Mouse (Mus musculus): ENCODE measurements at regions not wholly inside any gene's neighbourhood (a gene's known extent, or its start where the extent isn't known, plus 50 kb on each side); places are given as distances from the start of the nearest gene placed in this dataset.

DNA sequence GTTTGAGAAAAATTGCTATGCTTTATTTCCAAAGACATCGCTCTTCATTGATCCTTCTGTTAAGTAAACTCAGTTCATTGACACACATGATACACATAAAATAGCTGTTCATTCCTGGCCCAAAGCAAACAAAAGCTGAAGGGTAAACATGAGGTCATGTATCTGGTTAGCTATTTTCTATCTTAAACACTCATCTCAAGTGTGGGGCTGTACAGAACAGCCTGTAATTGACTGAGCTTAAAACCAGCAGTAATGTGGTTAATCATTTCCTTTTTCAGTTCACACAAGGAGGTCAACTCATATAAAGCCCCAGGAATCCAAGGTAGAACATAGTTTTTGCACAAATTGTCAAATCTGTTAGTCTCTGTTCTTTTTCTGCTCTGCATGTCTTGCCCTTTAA lies 94.5 kb downstream of the Cldn17 start:
- TF ChIP-seq CTCF (IDR thresholded peaks at IDR 0.05), result no peak
- TF ChIP-seq POLR2A (IDR thresholded peaks at IDR 0.05; ENCODE audit: insufficient read depth, low read depth, low read length), result no peak
- no peak for TF ChIP-seq EP300 (IDR thresholded peaks at IDR 0.05; ENCODE audit: insufficient read depth, low read depth, low read length)
- Histone ChIP-seq H3K36me3 (ENCODE audit: control insufficient read depth, insufficient read depth, low read length) (no peaks in the 10 kb centered on the region), H3K4me1 (ENCODE audit: control insufficient read depth, insufficient read depth, low read length) (no peaks in the 10 kb centered on the region), H3K27ac (no peak overlapping the region), H3K79me2 (replicated peaks; ENCODE audit: control insufficient read depth, insufficient read depth, low read length) (no peaks in the 10 kb centered on the region), H3K27me3 (ENCODE audit: control insufficient read depth, insufficient read depth, low read length) (no peaks in the 10 kb centered on the region), H3K4me3 (no peak overlapping the region), H3K9ac (ENCODE audit: low read depth, low read length) (no peak overlapping the region)
- no peak for DNase-seq
- 98% methylated on average over 1 of the region's 1 CpGs for WGBS
- intact Hi-C loops (cut with DNase I), result no loop called here

DNA sequence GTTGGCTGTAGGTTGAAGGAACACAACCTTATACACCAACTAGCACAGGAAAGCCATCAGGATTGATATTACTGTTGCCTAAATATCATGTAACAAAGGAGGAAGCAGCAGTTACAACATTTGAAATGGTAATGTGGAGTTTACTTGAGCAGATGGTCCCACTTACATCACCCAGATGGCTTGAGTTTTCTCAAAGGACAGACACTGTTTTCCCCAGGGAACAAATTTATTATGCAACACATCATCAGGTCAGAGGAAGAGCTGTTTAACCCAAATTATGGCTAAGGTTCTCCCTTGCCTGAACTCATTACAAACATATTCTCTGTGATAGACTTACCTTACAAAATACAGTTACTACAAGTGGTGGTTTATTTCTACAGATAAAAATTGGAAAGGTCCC lies 98.6 kb downstream of the Cldn17 start:
- intact Hi-C loops (cut with DNase I), result no loop called here
- H3K4me3 ChIP-seq, result no peak overlapping the region
- H3K79me2 ChIP-seq (replicated peaks; ENCODE audit: control insufficient read depth, insufficient read depth, low read length), result no peaks in the 10 kb centered on the region
- no peak overlapping the region for H3K27ac ChIP-seq
- no peaks in the 10 kb centered on the region for H3K27me3 ChIP-seq (ENCODE audit: control insufficient read depth, insufficient read depth, low read length)
- no peaks in the 10 kb centered on the region for H3K36me3 ChIP-seq (ENCODE audit: control insufficient read depth, insufficient read depth, low read length)
- H3K9ac ChIP-seq (ENCODE audit: low read depth, low read length), result no peak overlapping the region
- TF ChIP-seq CTCF (IDR thresholded peaks at IDR 0.05), result no peak
- no peak for TF ChIP-seq EP300 (IDR thresholded peaks at IDR 0.05; ENCODE audit: insufficient read depth, low read depth, low read length)
- TF ChIP-seq POLR2A (IDR thresholded peaks at IDR 0.05; ENCODE audit: insufficient read depth, low read depth, low read length), result no peak
- H3K4me1 ChIP-seq (ENCODE audit: control insufficient read depth, insufficient read depth, low read length), result no peaks in the 10 kb centered on the region
- DNase-seq, result no peak

DNA sequence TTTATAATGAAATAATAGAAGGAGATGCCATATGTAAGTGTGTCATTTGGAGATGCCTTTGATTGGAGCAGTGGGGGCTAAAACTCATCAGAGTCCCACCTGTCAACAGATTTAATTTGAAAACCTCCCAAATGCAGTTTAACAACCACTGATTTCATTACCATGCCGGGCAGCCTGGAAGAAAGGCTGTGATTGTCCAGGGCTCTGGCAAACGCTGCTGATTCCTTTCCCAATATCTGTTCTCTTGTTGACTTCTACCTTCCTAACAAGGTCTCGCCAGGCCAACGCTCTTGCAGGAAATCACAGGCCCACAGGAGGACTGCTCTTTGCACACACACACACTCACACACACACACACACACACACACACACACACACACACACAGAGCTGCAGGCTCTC lies 102.4 kb downstream of the Cldn17 start:
- H3K4me3 ChIP-seq, result no peak overlapping the region
- DNase-seq, result no peak
- TF ChIP-seq POLR2A (IDR thresholded peaks at IDR 0.05; ENCODE audit: insufficient read depth, low read depth, low read length) (no peak), EP300 (IDR thresholded peaks at IDR 0.05; ENCODE audit: insufficient read depth, low read depth, low read length) (no peak), CTCF (IDR thresholded peaks at IDR 0.05) (no peak)
- H3K27me3 ChIP-seq (ENCODE audit: control insufficient read depth, insufficient read depth, low read length), result no peaks in the 10 kb centered on the region
- no peak overlapping the region for H3K27ac ChIP-seq
- no peaks in the 10 kb centered on the region for H3K36me3 ChIP-seq (ENCODE audit: control insufficient read depth, insufficient read depth, low read length)
- intact Hi-C loops (cut with DNase I), result no loop called here
- no peak overlapping the region for H3K9ac ChIP-seq (ENCODE audit: low read depth, low read length)
- H3K4me1 ChIP-seq (ENCODE audit: control insufficient read depth, insufficient read depth, low read length), result no peaks in the 10 kb centered on the region
- H3K79me2 ChIP-seq (replicated peaks; ENCODE audit: control insufficient read depth, insufficient read depth, low read length), result no peaks in the 10 kb centered on the region
- WGBS, result 65% methylated on average over 4 of the region's 4 CpGs

- no peaks in the 10 kb centered on the region for H3K4me1 ChIP-seq (ENCODE audit: control insufficient read depth, insufficient read depth, low read length)
- H3K79me2 ChIP-seq (replicated peaks; ENCODE audit: control insufficient read depth, insufficient read depth, low read length), result no peaks in the 10 kb centered on the region
- H3K27me3 ChIP-seq (ENCODE audit: control insufficient read depth, insufficient read depth, low read length), result no peaks in the 10 kb centered on the region
- no peak overlapping the region for H3K27ac ChIP-seq
- WGBS, result 49% methylated on average over 3 of the region's 3 CpGs
- no peak overlapping the region for H3K9ac ChIP-seq (ENCODE audit: low read depth, low read length)
- H3K36me3 ChIP-seq (ENCODE audit: control insufficient read depth, insufficient read depth, low read length), result no peaks in the 10 kb centered on the region
- no peak for TF ChIP-seq CTCF (IDR thresholded peaks at IDR 0.05)
- TF ChIP-seq EP300 (IDR thresholded peaks at IDR 0.05; ENCODE audit: insufficient read depth, low read depth, low read length), result no peak
- no peak for TF ChIP-seq POLR2A (IDR thresholded peaks at IDR 0.05; ENCODE audit: insufficient read depth, low read depth, low read length)
- H3K4me3 ChIP-seq, result no peak overlapping the region
- no peak for DNase-seq
- intact Hi-C loops (cut with DNase I), result loop anchor here (10.0 kb wide), 1 partner anchor 1365 kb away; no protein-coding TSS in a partner anchor
These were observed 106.9 kb downstream of the Cldn17 start for GRCm38 (mm10) chr16:88399881-88400280.

DNA sequence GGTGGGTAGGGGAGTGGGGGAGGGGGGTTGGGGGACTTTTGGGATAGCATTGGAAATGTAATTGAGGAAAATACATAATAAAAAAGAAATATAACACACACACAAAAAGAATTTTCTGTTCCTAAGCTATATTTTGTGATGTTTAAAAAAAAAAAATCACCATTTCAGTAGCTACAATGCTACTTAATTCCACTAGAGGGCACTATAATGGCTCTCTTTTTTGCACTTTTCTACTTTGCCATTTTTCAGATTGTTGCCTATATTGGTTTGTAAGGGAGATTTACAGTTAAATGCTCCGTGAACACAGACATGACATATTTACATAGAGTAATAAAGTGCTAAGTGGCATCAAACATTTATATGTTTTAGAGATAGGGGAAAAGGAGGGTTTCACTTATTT lies 102.7 kb upstream of the Grik1 start:
- no peaks in the 10 kb centered on the region for H3K4me1 ChIP-seq (ENCODE audit: control insufficient read depth, insufficient read depth, low read length)
- intact Hi-C loops (cut with DNase I), result loop anchor here (10.0 kb wide), 1 partner anchor 1372 kb away; no protein-coding TSS in a partner anchor
- no peaks in the 10 kb centered on the region for H3K36me3 ChIP-seq (ENCODE audit: control insufficient read depth, insufficient read depth, low read length)
- no peaks in the 10 kb centered on the region for H3K27me3 ChIP-seq (ENCODE audit: control insufficient read depth, insufficient read depth, low read length)
- DNase-seq, result no peak
- no peaks in the 10 kb centered on the region for H3K79me2 ChIP-seq (replicated peaks; ENCODE audit: control insufficient read depth, insufficient read depth, low read length)
- H3K4me3 ChIP-seq, result no peak overlapping the region
- no peak overlapping the region for H3K9ac ChIP-seq (ENCODE audit: low read depth, low read length)
- 49% methylated on average over 1 of the region's 1 CpGs for WGBS
- peak; percentile 60 for TF ChIP-seq CTCF (IDR thresholded peaks at IDR 0.05)
- TF ChIP-seq POLR2A (IDR thresholded peaks at IDR 0.05; ENCODE audit: insufficient read depth, low read depth, low read length), result no peak
- no peak overlapping the region for H3K27ac ChIP-seq

GRCm38 (mm10) chr16:88381605-88382279 lies 91.7 kb upstream of the Grik1 start:
- no peaks in the 10 kb centered on the region for H3K27me3 ChIP-seq (ENCODE audit: control insufficient read depth, insufficient read depth, low read length)
- no peaks in the 10 kb centered on the region for H3K4me1 ChIP-seq (ENCODE audit: control insufficient read depth, insufficient read depth, low read length)
- TF ChIP-seq EP300 (IDR thresholded peaks at IDR 0.05; ENCODE audit: insufficient read depth, low read depth, low read length), result no peak
- WGBS, result 7% methylated on average over 2 of the region's 2 CpGs
- H3K79me2 ChIP-seq (replicated peaks; ENCODE audit: control insufficient read depth, insufficient read depth, low read length), result no peaks in the 10 kb centered on the region
- H3K4me3 ChIP-seq, result no peak overlapping the region
- no peaks in the 10 kb centered on the region for H3K36me3 ChIP-seq (ENCODE audit: control insufficient read depth, insufficient read depth, low read length)
- no peak overlapping the region for H3K9ac ChIP-seq (ENCODE audit: low read depth, low read length)
- DNase-seq, result no peak
- intact Hi-C loops (cut with DNase I), result no loop called here
- no peak overlapping the region for H3K27ac ChIP-seq
